Mouse (Mus musculus) lung, adult 2 months (tissue): ENCODE measurements around the gene Nxpe5.

Experiments used
- CTCF ChIP-seq: fragments of 200-500 bp; IDR thresholded peaks from 2 replicates; pipeline ENCODE4 v1.5.1; 2011; ENCODE audit warnings: mild to moderate bottlenecking, low read length, control low read depth; ENCODE audit not compliant: insufficient read depth
- POLR2A ChIP-seq: fragments of 200-500 bp; IDR thresholded peaks from 2 replicates; pipeline ENCODE4 v1.6.1; 2011; ENCODE audit warnings: low read depth, mild to moderate bottlenecking, control low read depth, low read length, borderline replicate concordance; ENCODE audit errors: extremely low read depth

DNA sequence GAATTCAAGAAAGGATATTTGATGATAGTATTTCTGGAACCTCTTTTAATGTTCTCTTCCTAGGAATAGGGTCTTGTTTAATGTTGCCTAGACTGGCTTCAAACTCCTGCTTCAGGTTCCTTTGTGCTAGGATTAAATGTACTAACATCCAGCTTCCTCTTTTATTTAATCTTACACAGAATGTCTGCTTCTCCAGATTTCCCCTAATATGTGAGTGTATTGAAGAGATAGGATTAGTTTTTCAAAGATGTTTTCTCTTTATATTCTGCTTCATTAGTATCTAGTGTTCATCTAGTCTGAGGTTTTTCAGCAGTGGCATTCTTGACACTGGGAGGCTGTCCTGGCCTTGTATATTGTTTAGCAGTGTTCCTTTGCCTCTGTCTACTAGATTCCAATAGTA is 68.5 kb downstream of the Nxpe5 start:
- TF ChIP-seq CTCF (no peak), POLR2A (no peak)
